In genomic region chr11:20231128-20231878, GRCm38 (mm10) we compare ENCODE assay signal across 8 mouse cellular contexts. TPM values are rescaled to one million over a fixed set of nuclear protein-coding genes. Genes with fewer than 3 reads are reported as not detected.
A peak's percentile ranks its signal among the peaks of the same experiment; 100 is the strongest.
DNase-seq lines count a peak whose midpoint lies in the region; ATAC-seq and TF ChIP-seq lines count a peak whose summit lies in the region.

No protein-coding gene starts in this region.

- no peak overlapping the region for H3K9ac ChIP-seq in embryonic facial prominence, embryonic 12.5 days
- no peak overlapping the region for H3K9ac ChIP-seq in liver, embryonic 13.5 days

- 33% methylated on average over 8 of the region's 8 CpGs for WGBS in thymus, adult 2 months
- 49% methylated on average over 8 of the region's 8 CpGs for WGBS in embryonic facial prominence, embryonic 12.5 days
- 21% methylated on average over 8 of the region's 8 CpGs for WGBS in liver, embryonic 13.5 days (ENCODE audit: insufficient replicate concordance)

- peaks cover 3% of the 10 kb centered on the region for H3K4me1 ChIP-seq in thymus, adult 2 months (replicated peaks; ENCODE audit: control insufficient read depth, insufficient read depth, low read length)
- no peaks in the 10 kb centered on the region; the same call in 1 of the 2 replicates for H3K4me1 ChIP-seq in embryonic facial prominence, embryonic 12.5 days
- H3K4me1 ChIP-seq in liver, embryonic 13.5 days (replicated peaks) = peaks cover 31% of the 10 kb centered on the region

- DNase-seq in thymus, adult 2 months = no peak
- no peak for DNase-seq in thymus, adult 18-20 months
- DNase-seq in heart, postnatal 4 days = peak; percentile 69
- DNase-seq in liver, embryonic 13.5 days = peak; percentile 59
- DNase-seq in MN1 (ENCODE audit: low spot score) = no peak
- no peak for DNase-seq in cerebellum, adult 18-20 months

- H3K36me3 ChIP-seq in thymus, adult 2 months (ENCODE audit: control insufficient read depth, insufficient read depth, low read length) = peaks cover 42% of the 10 kb centered on the region
- H3K36me3 ChIP-seq in embryonic facial prominence, embryonic 12.5 days = peaks cover 80% of the 10 kb centered on the region
- peaks cover 81% of the 10 kb centered on the region for H3K36me3 ChIP-seq in liver, embryonic 13.5 days

- no peak overlapping the region for H3K4me2 ChIP-seq in embryonic facial prominence, embryonic 12.5 days (replicated peaks)
- peak overlapping the region; percentile 8; the same call in 1 of the 2 replicates for H3K4me2 ChIP-seq in liver, embryonic 13.5 days

- H3K27me3 ChIP-seq in thymus, adult 2 months (ENCODE audit: control insufficient read depth, insufficient read depth, low read length) = no peaks in the 10 kb centered on the region
- H3K27me3 ChIP-seq in embryonic facial prominence, embryonic 12.5 days = no peaks in the 10 kb centered on the region
- H3K27me3 ChIP-seq in liver, embryonic 13.5 days = no peaks in the 10 kb centered on the region

- H3K4me3 ChIP-seq in thymus, adult 2 months (ENCODE audit: control insufficient read depth, insufficient read depth, low read length) = no peak overlapping the region
- H3K4me3 ChIP-seq in embryonic facial prominence, embryonic 12.5 days = no peak overlapping the region
- H3K4me3 ChIP-seq in liver, embryonic 13.5 days (replicated peaks) = no peak overlapping the region

- no peaks in the 10 kb centered on the region for H3K9me3 ChIP-seq in embryonic facial prominence, embryonic 12.5 days
- H3K9me3 ChIP-seq in liver, embryonic 13.5 days (replicated peaks) = no peaks in the 10 kb centered on the region

- TF ChIP-seq POLR2A in thymus, adult 2 months (IDR thresholded peaks at IDR 0.05; ENCODE audit: control insufficient read depth, extremely low read depth, insufficient read depth, low read length, poor library complexity) = no peak

- ATAC-seq in embryonic facial prominence, embryonic 12.5 days (ENCODE audit: insufficient number of reproducible peaks, insufficient read depth, low FRiP score, low TSS enrichment) = no peak
- ATAC-seq in liver, embryonic 13.5 days (ENCODE audit: low read depth) = peak; percentile 84
- peak; percentile 75 for ATAC-seq in monocyte, adult 5-6 weeks (replicated peaks; ENCODE audit: insufficient number of reproducible peaks, low FRiP score, low TSS enrichment, poor library complexity, severe bottlenecking)

- TF ChIP-seq CTCF in thymus, adult 2 months (IDR thresholded peaks at IDR 0.05; ENCODE audit: borderline replicate concordance, control insufficient read depth, extremely low read depth, insufficient read depth, low read length, poor library complexity) = no peak

- H3K27ac ChIP-seq in thymus, adult 2 months (ENCODE audit: control insufficient read depth, insufficient read depth, low read length) = peak overlapping the region; percentile 45; the same call in 1 of the 2 replicates
- peak overlapping the region; percentile 47 for H3K27ac ChIP-seq in embryonic facial prominence, embryonic 12.5 days
- H3K27ac ChIP-seq in liver, embryonic 13.5 days = peak overlapping the region; percentile 74

RNA-seq across cellular contexts. Expression of gene Cep68, which starts 17.9 kb away (rescaled TPM):
- polyA plus RNA-seq in thymus, adult 2 months (2012; rRNA removed) = 31.6 and 33.6 TPM in 2 replicates
- polyA plus RNA-seq in embryonic facial prominence, embryonic 12.5 days (2016; fragmentation: Nextera tagmentation; extraction: Ambion mirVana) = 40.2 and 41.3 TPM in 2 replicates
- 10 to 100 TPM; 44.1 to 44.2 TPM for total RNA-seq in heart, postnatal 4 days (2021)
- polyA plus RNA-seq in liver, embryonic 13.5 days (2015; fragmentation: Nextera tagmentation; extraction: Ambion mirVana) = 6.9 and 9.2 TPM in 2 replicates
- 6.1 to 12.7 TPM (median 7.7 TPM) in 3 replicates for total RNA-seq in monocyte, adult 5-6 weeks (2017)

RNA-seq across cellular contexts. Expression of gene Rab1a, which starts 30.1 kb away (rescaled TPM):
- polyA plus RNA-seq in thymus, adult 2 months (2012; rRNA removed) = 38.3 and 38.8 TPM in 2 replicates
- polyA plus RNA-seq in embryonic facial prominence, embryonic 12.5 days (2016; fragmentation: Nextera tagmentation; extraction: Ambion mirVana) = 229 and 239 TPM in 2 replicates
- total RNA-seq in heart, postnatal 4 days (2021) = 100 to 1,000 TPM; 178 to 180 TPM
- 117 and 141 TPM in 2 replicates for polyA plus RNA-seq in liver, embryonic 13.5 days (2015; fragmentation: Nextera tagmentation; extraction: Ambion mirVana)
- total RNA-seq in monocyte, adult 5-6 weeks (2017) = 128 to 153 TPM (median 143 TPM) in 3 replicates

Comparison
In these comparisons a context has a peak if more than half of its experiments do, and no peak if none do; other contexts are left out.
1. DNase-seq: peak in heart, postnatal 4 days (single experiment) and liver, embryonic 13.5 days (single experiment); none in thymus, adult 2 months (single experiment), thymus, adult 18-20 months (0 of 2), MN1 (single experiment) and cerebellum, adult 18-20 months (0 of 2).
2. Peak in every context shown above with its lines, with median percentiles within 50 percentile points of each other: H3K27ac ChIP-seq.